Mouse (Mus musculus): ENCODE measurements around the gene Tlx2.

- TF ChIP-seq POLR2A (IDR thresholded peaks at IDR 0.05; ENCODE audit: borderline replicate concordance, insufficient read depth, low read length) = no peak
- no peak for TF ChIP-seq CTCF (IDR thresholded peaks at IDR 0.05; ENCODE audit: borderline replicate concordance, insufficient read depth, low read depth, low read length)
These were observed 50.0 kb downstream of the Tlx2 start for GRCm38 (mm10) chr6:83020121-83020520.
